Mouse (Mus musculus) thymus, adult 2 months (tissue): Measurements from ENCODE around the gene Pum1.

ENCODE experiments used
- CTCF ChIP-seq: fragments of 200-500 bp; IDR thresholded peaks from 2 replicates; pipeline ENCODE4 v1.5.1; 2012; ENCODE audit warnings: mild to moderate bottlenecking, control low read depth, low read length, moderate library complexity, borderline replicate concordance; ENCODE audit not compliant: control insufficient read depth, poor library complexity, insufficient read depth; ENCODE audit errors: extremely low read depth
- POLR2A ChIP-seq: fragments of 200-500 bp; IDR thresholded peaks from 2 replicates; pipeline ENCODE4 v1.6.1; 2012; ENCODE audit warnings: mild to moderate bottlenecking, low read length, control low read depth, moderate library complexity; ENCODE audit not compliant: control insufficient read depth, poor library complexity, insufficient read depth; ENCODE audit errors: extremely low read depth

DNA sequence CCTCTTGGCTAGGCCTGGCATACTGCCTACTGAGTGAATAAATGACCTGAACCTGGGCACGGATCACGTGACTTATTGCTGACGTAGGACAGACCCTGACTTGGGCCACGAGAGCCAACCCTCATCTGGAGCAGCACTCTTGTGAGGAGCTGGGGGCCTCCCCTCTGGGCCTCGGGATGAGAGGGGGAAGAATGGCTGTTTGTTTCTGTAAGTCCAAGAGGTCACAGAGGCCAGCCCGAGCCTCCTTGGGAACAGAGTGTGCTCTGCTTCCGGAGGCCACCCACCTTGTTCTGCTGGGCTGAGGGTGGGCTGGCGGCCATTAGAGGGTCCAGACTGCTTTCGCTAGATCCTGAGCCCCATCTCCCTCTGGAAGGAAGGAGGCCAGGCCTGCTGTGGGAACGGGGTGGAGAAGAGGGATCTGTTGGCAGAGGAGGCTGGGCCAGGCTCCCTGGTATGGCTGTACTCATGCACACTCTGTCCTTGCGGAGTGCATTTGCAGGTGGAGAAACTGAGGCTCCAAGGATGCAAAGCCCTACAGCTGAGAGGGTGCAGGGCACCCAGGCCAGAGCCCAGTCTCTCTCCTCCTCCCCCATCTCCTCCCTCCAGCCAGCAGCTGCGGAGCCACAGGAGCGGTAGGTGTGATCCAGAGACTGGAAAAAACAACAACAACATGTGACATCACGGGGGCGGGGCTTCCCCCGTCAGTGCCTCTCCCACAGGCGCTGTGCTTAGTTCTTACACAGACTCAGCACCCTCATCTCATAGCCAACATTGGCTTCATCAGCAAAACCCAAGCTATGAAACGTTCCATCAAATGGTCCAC, 165.9 kb downstream of the Pum1 start:
- TF ChIP-seq CTCF (no peak), POLR2A (no peak)
